Mouse (Mus musculus) gastrocnemius, adult 2 months (tissue): ENCODE measurements around the gene Frem3. TPM values are rescaled to one million over a fixed set of nuclear protein-coding genes. Genes with fewer than 3 reads are reported as not detected.
A peak's percentile ranks its signal among the peaks of the same experiment; 100 is the strongest.
"Not testable (repeated sequence)": the region's sequence is repeated elsewhere in the genome, so short reads cannot be mapped to it uniquely, and the experiment has no call there.

Experiments used
- DNase-seq: peaks from one replicate; pipeline ENCODE4 v3.0.0; 2022
- H3K27ac ChIP-seq: fragments of 200-600 bp; 2 replicates; pipeline ENCODE4 v1.8.1; 2022; ENCODE audit warnings: mild to moderate bottlenecking
- H3K4me3 ChIP-seq: fragments of 200-600 bp; 2 replicates; pipeline ENCODE4 v1.8.1; 2022; ENCODE audit warnings: mild to moderate bottlenecking, moderate library complexity
- CTCF ChIP-seq: fragments of 200-600 bp; IDR thresholded peaks from 2 replicates; pipeline ENCODE4 v1.8.1; 2022; ENCODE audit warnings: antibody characterized with exemption, mild to moderate bottlenecking, moderate library complexity
- intact Hi-C: fragments of 180-260 bp; cut with DNase I; formaldehyde crosslinking; loops from one replicate; pipeline ENCODE4 v1.15.1; 2025
- total RNA-seq, 2 experiments: library from RNA; stranded (reverse); gene quantifications; 2 replicates each; pipeline ENCODE4 v1.2.3; 2021

Gene Frem3
- total RNA-seq, 2 experiments from 2014 or later: not detected

- intact Hi-C loops: no loop called here
- peak; percentile 49 for DNase-seq
- Histone ChIP-seq H3K4me3 (peak overlapping the region; percentile 95), H3K27ac (peak overlapping the region; percentile 98)
- no peak; the same call in 1 of the 2 replicates for TF ChIP-seq CTCF
Observed at GRCm38 (mm10) chr8:80738388-80739154, 127.7 kb downstream of the Frem3 start.

GRCm38 (mm10) chr8:80739155-80739924 is 128.5 kb downstream of the Frem3 start, which contains the start of gene Smarca5:
TSS of gene Smarca5 (minus strand) at chr8:80739497.
- peak; percentile 95 for DNase-seq
- H3K4me3 ChIP-seq: peak within 1 kb of the TSS; percentile 95
- peak within 1 kb of the TSS; percentile 98 for H3K27ac ChIP-seq
- intact Hi-C loops: not testable (repeated sequence)

- Histone ChIP-seq H3K27ac (peak overlapping the region; percentile 98), H3K4me3 (peak overlapping the region; percentile 95)
- DNase-seq: no peak
- intact Hi-C loops: no loop called here
- no peak for TF ChIP-seq CTCF
Observed at GRCm38 (mm10) chr8:80739932-80740331, 129.1 kb downstream of the Frem3 start.

Other genes starting within 250 kb of the Frem3 start
- not detected for gene Gypa, start 117.3 kb upstream of the Frem3 start, total RNA-seq
- gene Smarca5, start 128.4 kb downstream of the Frem3 start, total RNA-seq: 10 to 100 TPM; 28.6 to 38.4 TPM